Mouse (Mus musculus) heart, postnatal 4 days (tissue): ENCODE measurements at regions not wholly inside any gene's neighbourhood (a gene's known extent, or its start where the extent isn't known, plus 50 kb on each side); places are given as distances from the start of the nearest gene placed in this dataset.

Source experiments
- DNase-seq: peaks from one replicate; pipeline ENCODE4 v3.0.0; 2021

DNA sequence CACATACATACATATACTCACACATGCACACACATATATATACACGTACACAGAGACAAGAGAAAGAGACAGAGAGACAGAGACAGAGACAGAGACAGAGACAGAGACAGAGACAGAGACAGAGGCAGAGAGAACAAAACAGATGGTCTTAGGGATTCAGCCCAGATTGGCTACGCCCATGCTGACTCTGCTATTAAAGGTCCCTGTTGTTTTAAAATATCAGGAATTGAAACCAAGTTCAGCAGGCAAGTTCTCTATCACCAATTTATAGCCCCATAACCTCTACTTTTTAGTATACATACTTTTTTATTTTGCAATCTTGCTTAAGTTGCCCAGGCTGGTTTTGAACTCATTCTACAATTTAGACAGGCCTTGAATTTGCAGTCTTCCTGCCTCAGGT, 115.9 kb downstream of the Zfp36l2 start:
- no peak for DNase-seq

DNA sequence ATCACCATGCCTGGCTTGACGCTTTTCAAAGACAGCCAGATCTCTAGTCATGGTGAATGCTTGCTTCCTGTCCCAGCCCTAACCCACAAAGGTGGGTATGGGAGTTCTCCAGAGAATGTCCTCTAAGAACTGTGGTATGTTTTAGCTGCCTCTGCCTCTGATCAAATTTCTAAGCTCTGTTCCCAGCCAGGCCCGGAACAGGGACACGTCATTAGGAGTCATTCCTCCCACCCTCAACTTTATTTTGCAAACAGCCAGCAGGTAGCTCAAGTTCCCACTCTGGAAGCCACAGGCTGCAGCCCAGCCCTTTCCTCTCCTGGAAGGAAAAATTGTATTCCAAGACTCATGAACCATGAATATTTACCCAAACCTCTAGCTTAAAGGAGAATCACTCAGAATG, 117.2 kb downstream of the Zfp36l2 start:
- DNase-seq = no peak

DNA sequence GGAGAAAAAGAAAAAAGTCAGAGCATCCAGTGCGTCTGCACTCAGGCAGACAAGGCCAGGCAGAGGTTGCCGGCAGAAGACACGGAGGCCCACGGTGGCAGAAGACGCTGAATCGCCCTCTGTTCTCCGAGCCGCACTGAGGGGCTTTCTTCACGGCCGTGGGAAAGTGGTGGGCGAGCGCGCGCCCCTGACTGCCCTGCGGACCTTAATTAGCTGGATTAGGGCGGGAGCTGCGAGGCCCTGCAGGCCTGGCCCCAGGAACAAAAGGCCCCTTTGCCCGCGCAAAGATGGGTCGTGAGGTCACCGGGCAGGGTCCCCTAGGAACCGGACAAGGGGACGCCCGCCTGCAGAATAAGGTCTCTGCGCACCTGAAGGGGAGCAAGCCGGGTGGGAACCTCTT, 120.6 kb downstream of the Zfp36l2 start:
- no peak for DNase-seq

- no peak for DNase-seq
These were observed 124.0 kb downstream of the Zfp36l2 start for GRCm38 (mm10) chr17:84063791-84064190.

GRCm38 (mm10) chr17:84061621-84062020, 126.1 kb downstream of the Zfp36l2 start:
- DNase-seq = peak; percentile 46

- DNase-seq = no peak
These were observed 131.3 kb downstream of the Zfp36l2 start for GRCm38 (mm10) chr17:84056469-84056868.

DNA sequence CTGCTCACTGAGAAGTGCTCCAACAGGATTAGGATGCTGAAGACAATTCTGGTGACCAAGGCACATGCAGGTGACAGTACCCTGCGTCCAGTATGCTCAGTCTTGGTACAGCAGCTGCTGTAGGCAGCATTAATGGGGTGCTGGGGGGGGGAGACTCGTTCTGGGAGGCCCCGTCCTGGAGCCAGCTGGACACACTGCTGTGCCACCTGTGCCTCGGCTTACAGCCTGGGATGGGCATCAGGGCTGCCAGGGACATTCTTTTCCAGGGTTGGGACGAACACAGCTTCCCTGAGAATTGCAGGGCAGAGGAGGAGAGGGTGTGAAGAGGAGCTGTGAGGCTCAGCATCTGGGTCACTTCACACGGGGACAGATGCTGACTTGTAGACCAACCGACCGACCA, 135.3 kb downstream of the Zfp36l2 start:
- no peak for DNase-seq

DNA sequence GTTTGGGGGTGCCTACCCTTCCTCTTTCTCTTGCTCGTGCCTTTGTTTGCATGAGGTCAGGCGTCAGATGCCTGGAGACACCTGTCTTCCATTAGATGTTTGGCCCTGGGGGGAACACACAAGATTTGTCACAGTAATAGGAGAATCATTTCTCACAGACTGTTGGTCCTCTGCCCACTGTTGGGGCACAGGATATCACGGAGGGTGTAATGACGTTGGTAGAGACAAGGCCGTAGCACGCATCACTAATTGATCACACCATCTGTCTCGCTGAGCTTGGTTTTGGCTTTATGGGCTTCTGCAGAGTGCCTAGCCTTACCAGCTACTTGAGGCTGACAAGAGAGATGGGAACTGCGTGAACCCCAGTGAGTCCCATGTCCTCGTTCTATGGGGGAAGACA, 136.5 kb downstream of the Zfp36l2 start:
- no peak for DNase-seq

- no peak for DNase-seq
These were observed 139.2 kb downstream of the Zfp36l2 start for GRCm38 (mm10) chr17:84048533-84048932.

GRCm38 (mm10) chr17:84047520-84047919, 140.2 kb downstream of the Zfp36l2 start:
- DNase-seq = no peak

GRCm38 (mm10) chr17:84045812-84046211, 141.9 kb downstream of the Zfp36l2 start:
- DNase-seq = no peak

- DNase-seq = peak; percentile 65
These were observed 143.2 kb downstream of the Zfp36l2 start for GRCm38 (mm10) chr17:84044472-84044936.

GRCm38 (mm10) chr17:84043102-84043501, 144.6 kb downstream of the Zfp36l2 start:
- no peak for DNase-seq

DNA sequence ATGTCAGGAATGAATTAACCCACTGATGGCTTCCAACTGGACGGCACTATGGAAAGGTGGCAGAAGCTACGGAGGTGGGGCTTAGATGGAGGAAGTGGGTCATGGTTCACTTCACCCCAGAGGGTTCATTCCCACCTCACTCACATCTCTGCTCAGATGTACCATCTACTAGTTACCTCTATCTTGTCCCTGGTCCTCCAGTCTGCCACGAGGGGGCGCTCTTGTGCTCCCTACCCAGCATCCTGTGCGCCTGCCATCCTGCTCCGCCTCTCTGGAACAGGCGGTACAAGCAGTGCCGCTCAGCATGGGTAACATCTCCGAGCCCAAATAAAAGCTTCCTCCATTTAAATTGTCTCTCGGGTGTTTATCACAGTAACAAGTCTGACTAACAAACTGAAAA, 148.3 kb downstream of the Zfp36l2 start:
- no peak for DNase-seq

- DNase-seq = peak; percentile 68
These were observed 150.0 kb downstream of the Zfp36l2 start for GRCm38 (mm10) chr17:84037580-84038304.

- DNase-seq = no peak
These were observed 151.7 kb downstream of the Zfp36l2 start for GRCm38 (mm10) chr17:84036056-84036455.

DNA sequence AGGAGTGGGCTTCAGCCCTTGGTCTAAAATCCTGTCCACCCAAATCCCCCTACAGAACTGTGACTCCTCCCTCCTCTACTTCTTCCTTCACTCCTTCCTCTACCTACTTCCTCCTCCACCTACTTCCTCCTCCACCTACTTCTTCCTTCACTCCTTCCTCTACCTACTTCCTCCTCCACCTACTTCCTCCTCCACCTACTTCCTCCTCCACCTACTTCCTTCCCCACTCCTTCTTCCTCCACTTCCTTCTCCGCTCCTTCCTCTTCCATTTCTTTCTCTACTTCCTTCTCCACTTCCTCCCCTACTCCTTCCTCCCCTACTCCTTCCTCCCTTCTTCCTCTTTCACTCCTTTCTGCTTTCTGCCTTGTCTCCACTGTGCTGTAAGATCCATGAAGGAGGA, 152.9 kb downstream of the Zfp36l2 start:
- no peak for DNase-seq

DNA sequence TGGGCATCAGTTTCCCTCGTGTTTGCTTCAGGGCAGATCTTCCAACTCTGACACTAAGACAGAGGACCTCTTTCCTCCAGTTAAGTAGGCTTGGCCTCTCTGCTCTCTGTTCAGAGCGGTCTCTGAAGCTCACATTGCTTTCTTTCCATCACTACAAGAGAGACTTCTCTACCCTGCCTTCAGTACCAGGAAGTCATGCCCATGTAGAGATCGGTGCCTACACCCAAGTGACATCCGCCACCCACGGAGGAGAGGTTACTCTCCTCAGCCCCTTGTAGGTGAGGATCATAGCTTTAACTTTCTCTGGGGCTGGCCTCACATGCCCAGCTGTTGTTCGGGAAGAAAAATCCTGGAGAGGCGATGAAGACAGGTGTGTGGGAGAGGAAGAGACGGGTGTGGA, 155.3 kb downstream of the Zfp36l2 start:
- DNase-seq = no peak

- no peak for DNase-seq
These were observed 155.9 kb downstream of the Zfp36l2 start for GRCm38 (mm10) chr17:84031833-84032232.

DNA sequence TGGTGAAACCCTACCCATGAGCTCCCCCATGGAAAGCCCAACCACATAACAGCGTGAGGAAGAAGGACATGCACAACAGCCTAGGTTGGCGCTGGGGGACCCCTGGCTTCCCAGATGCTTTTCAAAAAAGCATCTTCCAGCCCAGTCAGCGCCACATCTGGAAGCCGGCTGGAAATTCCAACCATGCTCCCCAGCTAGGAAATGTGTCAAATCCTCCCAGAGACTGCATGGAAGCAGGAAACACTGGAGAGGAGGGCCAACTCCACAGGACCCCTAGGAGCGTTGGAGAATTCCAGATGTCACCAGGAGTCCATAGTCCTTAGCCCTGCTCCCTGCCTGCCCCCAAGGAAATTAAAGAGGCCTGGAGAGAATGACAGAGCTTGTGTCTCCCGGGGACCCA, 156.4 kb downstream of the Zfp36l2 start:
- peak; percentile 63 for DNase-seq

DNA sequence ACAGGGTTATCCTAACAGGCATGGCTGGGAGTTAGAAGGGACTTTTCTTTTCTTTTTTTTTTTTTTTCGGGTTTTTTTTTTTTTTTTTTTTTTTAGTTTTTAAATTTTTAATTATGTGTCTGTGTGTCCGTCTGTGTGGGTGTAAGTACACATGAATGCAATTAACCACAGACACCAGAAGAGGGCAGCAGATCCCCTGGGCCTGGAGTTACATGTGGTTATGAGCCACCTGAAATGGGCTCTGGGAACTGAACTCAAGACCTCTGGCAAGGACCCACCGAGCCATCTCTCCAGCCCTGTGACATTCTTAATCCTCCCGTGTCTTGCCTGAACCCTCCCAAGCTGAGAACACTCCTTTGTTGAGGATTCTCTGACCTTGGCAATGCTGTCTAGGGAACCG, 157.0 kb downstream of the Zfp36l2 start:
- no peak for DNase-seq

- DNase-seq = peak; percentile 95
These were observed 159.4 kb downstream of the Zfp36l2 start for GRCm38 (mm10) chr17:84028157-84028970.

GRCm38 (mm10) chr17:84027275-84027674, 160.5 kb downstream of the Zfp36l2 start:
- DNase-seq = no peak

DNA sequence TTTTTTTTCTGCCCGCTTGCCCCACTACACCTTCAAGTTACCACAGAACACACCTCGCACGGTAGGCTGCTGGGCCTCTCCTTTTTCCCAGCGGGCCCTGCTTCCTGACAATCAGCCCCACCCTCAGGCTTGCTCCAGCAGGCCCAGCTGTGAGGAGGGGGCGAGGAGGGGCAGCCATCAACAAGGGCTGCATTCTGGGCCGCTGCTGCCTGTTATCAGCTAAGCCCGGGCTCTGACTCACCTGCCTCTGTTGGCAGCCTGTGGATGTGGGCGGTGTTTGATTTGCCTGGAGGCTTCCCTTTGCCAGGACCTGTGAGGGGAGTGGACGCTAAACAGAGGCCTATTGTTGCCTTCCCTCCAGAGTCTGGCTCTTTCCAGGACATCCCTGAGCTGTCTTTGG, 161.6 kb downstream of the Zfp36l2 start:
- peak; percentile 81 for DNase-seq
